Mouse (Mus musculus) left cerebral cortex, adult 8-10 months (tissue): Measurements from ENCODE around the gene 4930596D02Rik. TPM values are rescaled to one million over a fixed set of nuclear protein-coding genes. Genes with fewer than 3 reads are reported as not detected.

Experiments used
- DNase-seq, 2 experiments: peaks; one replicate each; pipeline ENCODE4 v3.0.0; 2022; ENCODE audit warnings: low spot score in 2 of 2
- total RNA-seq, 4 experiments: library from RNA; stranded (reverse); gene quantifications; 2 replicates each; pipeline ENCODE4 v1.2.4; 2022

Gene 4930596D02Rik
- not detected for total RNA-seq

- DNase-seq: no peak
These were observed at the start of gene 4930596D02Rik for GRCm38 (mm10) chr14:35811878-35812277. Gene 4930596D02Rik (minus strand): TSS chr14:35811978.

DNA sequence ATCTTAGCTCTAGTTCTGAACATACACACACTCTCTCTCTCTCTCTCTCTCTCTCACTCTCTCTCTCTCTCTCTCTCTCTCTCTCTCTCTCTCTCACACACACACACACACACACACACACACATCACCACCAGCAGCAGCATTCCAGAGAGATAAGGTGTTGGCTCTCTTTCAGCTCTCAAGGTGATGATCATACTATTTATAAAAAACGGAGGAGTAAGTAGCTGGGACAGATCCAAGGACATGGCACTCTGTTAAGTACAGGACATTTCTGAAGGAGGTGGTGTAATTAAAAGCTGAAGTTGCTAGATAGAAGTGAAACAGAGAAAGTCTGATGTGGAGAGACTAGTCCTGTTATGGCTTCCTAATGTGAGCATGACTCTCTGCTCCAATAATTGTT lies 41.5 kb upstream of the 4930596D02Rik start:
- no peak for DNase-seq

DNA sequence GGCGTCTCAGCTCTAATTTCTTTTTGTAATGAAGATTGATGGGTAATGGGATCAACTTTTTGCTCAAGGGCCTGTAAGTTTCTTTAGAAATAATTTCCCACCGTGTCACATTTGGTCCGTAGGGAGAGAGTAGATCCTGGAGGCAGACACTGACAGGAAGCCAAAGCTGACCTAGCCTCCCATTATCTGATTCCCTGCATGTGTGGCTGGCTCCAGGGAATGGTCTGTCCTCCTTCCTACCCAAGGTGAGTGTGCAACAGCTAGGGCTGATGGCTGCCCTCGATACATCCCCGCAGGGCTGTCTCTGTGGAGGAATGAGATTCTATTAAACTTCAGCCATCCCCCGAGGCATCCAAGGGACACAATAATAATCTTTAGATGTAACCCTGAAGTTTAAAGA lies 33.5 kb upstream of the 4930596D02Rik start:
- no peak for DNase-seq

DNA sequence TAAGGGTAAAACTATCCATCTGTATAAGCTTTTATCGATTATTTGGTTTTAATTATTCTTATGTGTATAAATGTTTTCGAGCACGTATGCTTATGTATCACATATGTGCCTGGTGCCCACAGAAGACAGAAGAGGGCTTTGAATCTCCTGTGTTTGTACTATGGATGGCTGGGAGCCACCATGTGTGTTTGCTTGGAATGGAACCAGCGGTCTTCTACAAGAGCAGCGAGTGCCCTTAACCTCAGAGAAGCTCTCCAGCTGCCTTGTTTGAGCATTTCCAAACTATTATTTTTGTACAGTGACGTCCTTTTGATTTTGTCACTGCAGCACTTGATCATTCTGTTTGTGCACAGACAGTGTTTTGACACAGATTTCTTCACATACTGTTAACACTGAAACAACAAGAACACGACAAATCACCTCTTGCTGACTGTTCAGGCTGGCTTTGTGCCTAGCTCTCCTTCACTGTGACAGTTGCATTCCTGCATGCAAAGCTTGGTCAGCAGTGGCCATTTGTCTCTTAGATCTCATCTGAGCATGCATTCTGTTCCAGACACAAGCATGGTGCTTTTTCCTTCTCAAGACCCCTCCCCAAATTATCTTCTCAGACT lies 30.4 kb upstream of the 4930596D02Rik start:
- DNase-seq: no peak

- no peak for DNase-seq
These were observed 19.0 kb downstream of the 4930596D02Rik start for GRCm38 (mm10) chr14:35792656-35793213.

- no peak for DNase-seq
These were observed 31.7 kb downstream of the 4930596D02Rik start for GRCm38 (mm10) chr14:35780033-35780432.

DNA sequence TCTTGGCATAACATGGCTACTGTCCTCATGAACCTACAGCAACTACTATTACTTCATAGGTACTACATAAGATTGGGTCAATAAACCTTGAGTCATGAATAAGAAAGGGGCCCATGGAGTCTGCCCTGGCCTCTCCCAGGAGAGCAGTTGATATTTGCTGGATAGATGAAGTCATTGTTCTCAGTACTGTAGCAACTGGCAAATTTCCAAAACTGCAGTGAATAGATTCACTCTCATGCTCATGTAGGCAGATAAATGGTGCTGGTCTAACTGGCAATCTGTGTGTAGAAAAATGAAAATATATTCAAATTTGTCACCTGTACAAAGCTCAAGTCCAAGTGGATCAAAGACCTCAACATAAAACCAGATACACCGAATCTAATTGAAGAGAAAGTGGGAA lies 38.5 kb downstream of the 4930596D02Rik start:
- DNase-seq: no peak
